Mouse (Mus musculus): ENCODE results near the gene Fbxw8.

DNA sequence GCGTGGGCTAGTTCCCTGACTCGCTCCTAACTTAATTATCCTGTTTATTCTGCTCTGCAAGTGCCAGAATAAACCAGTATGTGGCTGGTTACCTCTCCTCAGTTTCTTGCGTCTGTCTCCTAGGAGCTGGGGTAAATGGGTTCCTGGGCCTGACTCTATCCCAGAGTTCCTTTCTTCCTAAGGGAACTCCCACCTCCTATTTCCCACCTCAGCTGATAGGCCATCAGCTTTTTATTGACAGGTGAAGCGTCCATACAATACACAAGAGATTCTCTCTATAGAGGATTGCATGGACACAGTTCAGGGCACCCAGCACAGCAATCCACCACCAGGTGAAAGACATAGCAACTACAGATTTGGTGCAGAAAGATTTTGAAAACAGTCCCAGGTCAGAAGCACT is 111.5 kb downstream of the Fbxw8 start:
- no peak for TF ChIP-seq POLR2A (IDR thresholded peaks at IDR 0.05; ENCODE audit: extremely low read depth, insufficient read depth, low read length)
- TF ChIP-seq CTCF (IDR thresholded peaks at IDR 0.05; ENCODE audit: low read depth, low read length) = no peak
